8 mouse cellular contexts compared by ENCODE assay signal in the genomic region with DNA sequence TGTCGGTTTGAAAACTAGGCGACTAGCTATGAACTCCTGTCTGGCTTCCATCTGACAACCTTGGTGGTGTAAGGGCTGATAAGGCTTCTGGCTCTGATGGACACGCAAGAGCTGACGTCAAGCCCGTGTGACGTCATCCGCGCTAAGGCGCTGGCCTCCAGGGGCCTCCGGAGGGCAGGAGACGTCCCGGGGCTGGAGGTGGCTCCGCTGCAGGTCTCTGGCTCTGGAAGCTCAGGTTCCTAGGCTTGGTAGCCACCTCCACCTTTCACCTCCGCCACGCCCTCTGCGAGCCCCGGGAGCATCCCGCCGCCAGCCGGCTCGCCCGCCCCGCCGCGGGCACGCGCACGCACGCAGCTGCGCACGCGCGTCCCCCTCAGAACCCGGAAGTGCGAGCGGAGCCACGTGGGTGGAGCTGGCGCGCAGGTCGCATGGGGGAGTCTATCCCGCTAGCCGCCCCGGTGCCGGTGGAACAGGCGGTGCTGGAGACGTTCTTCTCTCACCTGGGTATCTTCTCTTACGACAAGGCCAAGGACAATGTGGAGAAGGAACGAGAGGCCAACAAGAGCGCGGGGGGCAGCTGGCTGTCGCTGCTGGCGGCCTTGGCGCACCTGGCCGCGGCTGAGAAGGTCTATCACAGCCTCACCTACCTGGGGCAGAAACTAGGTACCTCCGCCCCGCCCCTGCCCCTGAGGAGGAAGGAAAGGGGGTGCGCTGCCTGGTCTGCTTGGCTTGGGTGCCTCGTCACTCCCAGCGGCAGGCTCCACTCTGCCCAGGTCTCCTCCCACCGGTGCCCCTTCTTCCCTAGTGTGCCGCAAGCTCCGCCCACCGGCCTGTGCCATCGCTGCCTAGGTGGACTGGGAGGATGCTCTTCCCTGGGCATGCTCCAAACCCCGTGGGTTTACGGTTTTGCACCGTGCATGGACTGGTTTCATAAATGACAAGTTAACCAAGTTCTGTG. TPM values are rescaled to one million over a fixed set of nuclear protein-coding genes. Genes with fewer than 3 reads are reported as not detected.
DNase-seq lines count a peak whose midpoint lies in the region; ATAC-seq and TF ChIP-seq lines count a peak whose summit lies in the region.

Gene BC048403 (plus strand): TSS at position 390 of the 958 bp plus-strand sequence.

- H3K4me1 ChIP-seq in forebrain, embryonic 11.5 days (replicated peaks; ENCODE audit: control insufficient read depth, insufficient read depth, low read length): 0 out of 2 replicates have a peak, but pooled peaks cover 2% of the 10 kb centered on the region
- 0 out of 2 replicates have a peak, but pooled peaks cover 8% of the 10 kb centered on the region for H3K4me1 ChIP-seq in heart, postnatal 0 days (ENCODE audit: control insufficient read depth, insufficient read depth)
- peaks cover 11% of the 10 kb centered on the region for H3K4me1 ChIP-seq in liver, embryonic 16.5 days (ENCODE audit: control insufficient read depth, low read depth, low read length)
- peaks cover 10% of the 10 kb centered on the region for H3K4me1 ChIP-seq in neural tube, embryonic 13.5 days (replicated peaks)
- H3K4me1 ChIP-seq in testis, adult 2 months (ENCODE audit: control insufficient read depth, insufficient read depth, low read length): peaks cover 5% of the 10 kb centered on the region

- peak; percentile 91 for ATAC-seq in forebrain, embryonic 11.5 days (replicated peaks; ENCODE audit: low FRiP score)
- ATAC-seq in heart, postnatal 0 days (ENCODE audit: insufficient read depth, low read depth): peak; percentile 89
- ATAC-seq in liver, embryonic 16.5 days (ENCODE audit: low read depth): peak; percentile 96
- peak; percentile 95 for ATAC-seq in neural tube, embryonic 13.5 days (ENCODE audit: low read depth)

- H3K36me3 ChIP-seq in forebrain, embryonic 11.5 days (ENCODE audit: control insufficient read depth, insufficient read depth, low read length): no peaks in the 10 kb centered on the region
- no peaks in the 10 kb centered on the region for H3K36me3 ChIP-seq in heart, postnatal 0 days (replicated peaks; ENCODE audit: control insufficient read depth, insufficient read depth, low read length)
- no peaks in the 10 kb centered on the region for H3K36me3 ChIP-seq in liver, embryonic 16.5 days (ENCODE audit: control insufficient read depth, insufficient read depth)
- no peaks in the 10 kb centered on the region for H3K36me3 ChIP-seq in neural tube, embryonic 13.5 days
- H3K36me3 ChIP-seq in testis, adult 2 months (ENCODE audit: control insufficient read depth, insufficient read depth, low read length): no peaks in the 10 kb centered on the region

- DNase-seq in CD8-positive naive resting alpha-beta T cell, adult 2 months (ENCODE audit: low read depth in 2 of 2, low spot score in 2 of 2): peak; percentile 87 to 89
- peak; percentile 65 for DNase-seq in c-Kit-positive CD71-negative TER-119-negative erythroid progenitor cells, embryonic 14.5 days (ENCODE audit: low read depth)
- DNase-seq in forebrain, embryonic 11.5 days (ENCODE audit: low spot score): peak; percentile 94
- peak; percentile 71 for DNase-seq in heart, postnatal 0 days (ENCODE audit: low spot score)
- DNase-seq in kidney, postnatal 4 days: peak; percentile 90 to 93

- H3K27ac ChIP-seq in forebrain, embryonic 11.5 days (ENCODE audit: low read depth, low read length): no peak within 1 kb of the TSS
- no peak within 1 kb of the TSS for H3K27ac ChIP-seq in heart, postnatal 0 days (ENCODE audit: low read depth)
- H3K27ac ChIP-seq in liver, embryonic 16.5 days (ENCODE audit: low read length): peak within 1 kb of the TSS; percentile 57; the same call in 1 of the 2 replicates
- H3K27ac ChIP-seq in neural tube, embryonic 13.5 days (replicated peaks): peak within 1 kb of the TSS; percentile 73
- no peak within 1 kb of the TSS for H3K27ac ChIP-seq in testis, adult 2 months (ENCODE audit: control insufficient read depth, insufficient read depth, low read depth, low read length)

- peak within 1 kb of the TSS; percentile 83 for H3K4me2 ChIP-seq in forebrain, embryonic 11.5 days (ENCODE audit: low read depth, low read length, severe bottlenecking)
- H3K4me2 ChIP-seq in heart, postnatal 0 days (ENCODE audit: low read depth, low read length): peak within 1 kb of the TSS; percentile 100
- peak within 1 kb of the TSS; percentile 88 for H3K4me2 ChIP-seq in liver, embryonic 16.5 days (ENCODE audit: low read depth, low read length)
- peak within 1 kb of the TSS; percentile 87 for H3K4me2 ChIP-seq in neural tube, embryonic 13.5 days

- H3K27me3 ChIP-seq in forebrain, embryonic 11.5 days (ENCODE audit: control insufficient read depth, insufficient read depth, low read length): no peaks in the 10 kb centered on the region
- no peaks in the 10 kb centered on the region for H3K27me3 ChIP-seq in heart, postnatal 0 days (ENCODE audit: control insufficient read depth, insufficient read depth, low read length)
- no peaks in the 10 kb centered on the region for H3K27me3 ChIP-seq in liver, embryonic 16.5 days (ENCODE audit: control insufficient read depth, insufficient read depth, low read depth, low read length)
- H3K27me3 ChIP-seq in neural tube, embryonic 13.5 days: no peaks in the 10 kb centered on the region
- H3K27me3 ChIP-seq in testis, adult 2 months (ENCODE audit: control insufficient read depth, insufficient read depth, low read length): no peaks in the 10 kb centered on the region

- peak within 1 kb of the TSS; percentile 76 for H3K9ac ChIP-seq in forebrain, embryonic 11.5 days (ENCODE audit: low read length)
- peak within 1 kb of the TSS; percentile 74 for H3K9ac ChIP-seq in heart, postnatal 0 days (replicated peaks; ENCODE audit: low read depth, low read length)
- H3K9ac ChIP-seq in liver, embryonic 16.5 days (ENCODE audit: low read depth, low read length): peak within 1 kb of the TSS; percentile 72
- peak within 1 kb of the TSS; percentile 79 for H3K9ac ChIP-seq in neural tube, embryonic 13.5 days

- TF ChIP-seq POLR2A in testis, adult 2 months (IDR thresholded peaks at IDR 0.05; ENCODE audit: control insufficient read depth, low read depth, low read length): peak; percentile 64

- under 1% methylated on average over 68 of the region's 68 CpGs for WGBS in forebrain, embryonic 11.5 days
- WGBS in heart, postnatal 0 days: under 1% methylated on average over 67 of the region's 68 CpGs
- WGBS in liver, embryonic 16.5 days (ENCODE audit: insufficient replicate concordance): under 1% methylated on average over 68 of the region's 68 CpGs
- under 1% methylated on average over 68 of the region's 68 CpGs for WGBS in neural tube, embryonic 13.5 days

- peak within 1 kb of the TSS; percentile 82 for H3K4me3 ChIP-seq in forebrain, embryonic 11.5 days (ENCODE audit: low read depth, low read length)
- peak within 1 kb of the TSS; percentile 90 for H3K4me3 ChIP-seq in heart, postnatal 0 days (ENCODE audit: low read depth, low read length)
- peak within 1 kb of the TSS; percentile 84 for H3K4me3 ChIP-seq in liver, embryonic 16.5 days (ENCODE audit: low read depth, low read length)
- peak within 1 kb of the TSS; percentile 91 for H3K4me3 ChIP-seq in neural tube, embryonic 13.5 days
- H3K4me3 ChIP-seq in testis, adult 2 months (ENCODE audit: control insufficient read depth, low read depth, low read length): peak within 1 kb of the TSS; percentile 89

- H3K9me3 ChIP-seq in forebrain, embryonic 11.5 days (ENCODE audit: control insufficient read depth, low read length): no peaks in the 10 kb centered on the region
- no peaks in the 10 kb centered on the region for H3K9me3 ChIP-seq in heart, postnatal 0 days (replicated peaks; ENCODE audit: control insufficient read depth, low read length)
- no peaks in the 10 kb centered on the region for H3K9me3 ChIP-seq in liver, embryonic 16.5 days (replicated peaks; ENCODE audit: control insufficient read depth, low read length)
- H3K9me3 ChIP-seq in neural tube, embryonic 13.5 days: no peaks in the 10 kb centered on the region

- TF ChIP-seq EP300 in heart, postnatal 0 days (IDR thresholded peaks at IDR 0.05; ENCODE audit: low read depth): no peak

- TF ChIP-seq CTCF in heart, postnatal 0 days (IDR thresholded peaks at IDR 0.05; ENCODE audit: low read depth): no peak
- TF ChIP-seq CTCF in testis, adult 2 months (IDR thresholded peaks at IDR 0.05; ENCODE audit: control insufficient read depth, insufficient read depth, insufficient replicate concordance, low read depth, low read length): no peak

RNA-seq across cellular contexts. Expression of gene BC048403, which starts in this region (rescaled TPM):
- 2.5 and 3.5 TPM in 2 replicates for polyA plus RNA-seq in forebrain, embryonic 11.5 days (2014; fragmentation: Nextera tagmentation; extraction: Ambion mirVana)
- total RNA-seq in heart, postnatal 0 days (2014; rRNA removed; ENCODE audit: low replicate concordance): 1.5 and 1.7 TPM in 2 replicates
- polyA plus RNA-seq in heart, postnatal 0 days (2015; fragmentation: Nextera tagmentation; extraction: Ambion mirVana): 1.1 and 1.2 TPM in 2 replicates
- 1.3 TPM in 2 replicates for polyA plus RNA-seq in liver, embryonic 16.5 days (2015; fragmentation: Nextera tagmentation; extraction: Ambion mirVana)
- polyA plus RNA-seq in neural tube, embryonic 13.5 days (2015; fragmentation: Nextera tagmentation; extraction: Ambion mirVana): 2.3 and 2.7 TPM in 2 replicates
- polyA plus RNA-seq in testis, adult 2 months (2012; rRNA removed): 3.0 and 3.3 TPM in 2 replicates

Comparison
In these comparisons a context has a peak if more than half of its experiments do, and no peak if none do; other contexts are left out.
1. H3K27ac ChIP-seq: peak in liver, embryonic 16.5 days (single experiment) and neural tube, embryonic 13.5 days (single experiment); none in forebrain, embryonic 11.5 days (single experiment), heart, postnatal 0 days (single experiment) and testis, adult 2 months (single experiment).
2. Peak in every context shown above with its lines, with median percentiles within 50 percentile points of each other: DNase-seq, ATAC-seq, H3K4me2 ChIP-seq, H3K4me3 ChIP-seq and H3K9ac ChIP-seq.